ENCODE assay signal across 12 mouse cellular contexts in the genomic region with DNA sequence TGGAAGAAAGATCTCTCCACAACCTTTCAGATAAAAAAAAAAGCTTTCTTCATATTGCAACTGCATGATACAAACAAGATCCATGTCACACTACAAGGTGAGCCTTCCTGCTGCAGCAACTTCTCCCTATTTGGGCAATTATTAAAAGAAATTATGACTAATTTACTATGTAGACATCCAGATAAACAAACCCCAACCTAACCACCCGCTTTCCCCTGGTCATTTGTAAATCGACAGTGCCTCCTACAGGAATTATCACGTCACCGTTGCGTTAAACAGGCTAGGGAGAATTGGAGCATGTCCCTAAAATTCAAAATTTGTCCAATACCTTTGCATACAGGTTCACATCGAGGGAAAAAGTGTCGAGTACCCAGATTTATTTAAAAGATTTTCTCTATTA. TPM values are rescaled to one million over a fixed set of nuclear protein-coding genes. Genes with fewer than 3 reads are reported as not detected.
DNase-seq lines count a peak whose midpoint lies in the region; ATAC-seq and TF ChIP-seq lines count a peak whose summit lies in the region.
"Had no signal": no experiment of that assay in that cellular context is flagged by ENCODE, and none has a peak within 500 bp of the region (broad histone marks: within the 10 kb centered on the region; RNA-seq: fewer than 3 reads in every experiment).

No protein-coding gene starts in this region.

- TF ChIP-seq EP300 in CH12.LX (IDR thresholded peaks at IDR 0.05; ENCODE audit: low read length) (no peak), MEL (IDR thresholded peaks at IDR 0.05; ENCODE audit: low read depth in 1 of 2, low read length in 2 of 2) (no peak)

- no peak for DNase-seq in kidney, adult 2 months
- no peak for DNase-seq in kidney, adult 8-10 months
- DNase-seq in CH12.LX (ENCODE audit: extremely low read depth) (no peak), MEL (ENCODE audit: low read depth, low spot score) (peak; percentile 23)
- DNase-seq in hindbrain, postnatal 0 days (ENCODE audit: low spot score), result peak; percentile 40
- no peak for DNase-seq in right cerebral cortex, postnatal 25 days
- no peak for DNase-seq in urinary bladder, postnatal 25 days (ENCODE audit: low spot score)
- DNase-seq in frontal cortex, postnatal 14 days (ENCODE audit: low spot score in 2 of 2), result no peak

- 50% methylated on average over 7 of the region's 7 CpGs for WGBS in kidney, adult 2 months
- 14% methylated on average over 7 of the region's 7 CpGs for WGBS in hindbrain, postnatal 0 days

- H3K27me3 ChIP-seq in kidney, adult 2 months (replicated peaks; ENCODE audit: control insufficient read depth, insufficient read depth, low read length), result peaks cover 12% of the 10 kb centered on the region
- H3K27me3 ChIP-seq in CH12.LX (replicated peaks) (peaks cover 2% of the 10 kb centered on the region), MEL (ENCODE audit: control insufficient read depth in 1 of 2, insufficient read depth in 2 of 2, low read length in 2 of 2) (no peaks in the 10 kb centered on the region)
- H3K27me3 ChIP-seq in hindbrain, postnatal 0 days (ENCODE audit: insufficient read depth, low read length), result peaks cover 40% of the 10 kb centered on the region

- no peak overlapping the region for H3K4me2 ChIP-seq in CH12.LX (ENCODE audit: insufficient read depth, low read depth, poor library complexity, severe bottlenecking)
- H3K4me2 ChIP-seq in hindbrain, postnatal 0 days (ENCODE audit: low read depth, low read length), result no peak overlapping the region
- H3K4me2 ChIP-seq: embryonic facial prominence, embryonic 12.5 days had no signal

- no peak overlapping the region for H3K4me3 ChIP-seq in kidney, adult 2 months (ENCODE audit: insufficient read depth, low read depth, low read length)
- H3K4me3 ChIP-seq in CH12.LX (replicated peaks in 1 of 3; ENCODE audit: low read depth in 2 of 3, low read length in 2 of 3, poor library complexity in 1 of 3) (no peak overlapping the region), MEL (ENCODE audit: control insufficient read depth in 1 of 2, insufficient read depth in 1 of 2, low read depth in 2 of 2, low read length in 2 of 2) (no peak overlapping the region)
- no peak overlapping the region for H3K4me3 ChIP-seq in hindbrain, postnatal 0 days (ENCODE audit: low read length)
- H3K4me3 ChIP-seq: embryonic facial prominence, embryonic 12.5 days had no signal

- no peaks in the 10 kb centered on the region; the same call in 1 of the 2 replicates for H3K4me1 ChIP-seq in kidney, adult 2 months (ENCODE audit: control insufficient read depth, insufficient read depth, low read length)
- H3K4me1 ChIP-seq in CH12.LX (ENCODE audit: control insufficient read depth in 1 of 2, insufficient read depth in 2 of 2) (peaks cover 0 to 5% of the 10 kb centered on the region in 2 experiments; a peak in 1 of 4 replicates), MEL (ENCODE audit: control insufficient read depth in 1 of 2, insufficient read depth in 2 of 2, low read length in 2 of 2) (peaks cover 0 to 3% of the 10 kb centered on the region in 2 experiments; a peak in 1 of 4 replicates)
- H3K4me1 ChIP-seq in hindbrain, postnatal 0 days (ENCODE audit: insufficient read depth, low read length), result no peaks in the 10 kb centered on the region

- dilution Hi-C loops in CH12.LX (cut with MboI; ENCODE audit: extremely low pct_ligation_motif_present, extremely low pct_unique_long_range_greater_than_20kb, low sequenced_read_pairs), result no loop called here

- no peaks in the 10 kb centered on the region for H3K36me3 ChIP-seq in kidney, adult 2 months (ENCODE audit: control insufficient read depth, insufficient read depth, low read length)
- peaks cover 2 to 10% of the 10 kb centered on the region in 2 experiments for H3K36me3 ChIP-seq in CH12.LX (replicated peaks in 1 of 2; ENCODE audit: control insufficient read depth in 1 of 2, insufficient read depth in 1 of 2, low read length in 1 of 2)
- peaks cover 0 to 3% of the 10 kb centered on the region in 2 experiments; a peak in 1 of 4 replicates for H3K36me3 ChIP-seq in MEL (ENCODE audit: control insufficient read depth in 1 of 2, insufficient read depth in 2 of 2, low read length in 2 of 2)
- no peaks in the 10 kb centered on the region for H3K36me3 ChIP-seq in hindbrain, postnatal 0 days (ENCODE audit: insufficient read depth, low read length)
- H3K36me3 ChIP-seq: embryonic facial prominence, embryonic 12.5 days had no signal

- H3K9me3 ChIP-seq in CH12.LX (replicated peaks; ENCODE audit: low read length) (no peaks in the 10 kb centered on the region), MEL (replicated peaks; ENCODE audit: insufficient read depth, low read length) (no peaks in the 10 kb centered on the region)
- H3K9me3 ChIP-seq in hindbrain, postnatal 0 days (ENCODE audit: low read length), result no peaks in the 10 kb centered on the region
- H3K9me3 ChIP-seq: embryonic facial prominence, embryonic 12.5 days had no signal

- H3K79me2 ChIP-seq in CH12.LX (replicated peaks; ENCODE audit: control insufficient read depth, extremely low read depth, insufficient read depth, poor library complexity, severe bottlenecking), result no peaks in the 10 kb centered on the region
- H3K79me2 ChIP-seq in MEL (ENCODE audit: control insufficient read depth, insufficient read depth, low read length, poor library complexity), result no peaks in the 10 kb centered on the region

- TF ChIP-seq CTCF in kidney, adult 2 months (conservative IDR thresholded peaks at IDR 0.05; ENCODE audit: insufficient read depth, insufficient read length, low read depth, low read length), result 0 out of 2 replicates have a peak, but pooled peaks have one; percentile 6
- TF ChIP-seq CTCF in CH12.LX (conservative IDR thresholded peaks at IDR 0.05 in 1 of 2, IDR thresholded peaks at IDR 0.05 in 1 of 2; ENCODE audit: low read depth in 2 of 2, low read length in 2 of 2) (peak; percentile 10 to 61; a peak in 2 of 4 replicates), MEL (IDR thresholded peaks at IDR 0.05 in 2 of 3, conservative IDR thresholded peaks at IDR 0.05 in 1 of 3; ENCODE audit: control insufficient read depth in 1 of 3, insufficient read depth in 1 of 3, low read depth in 2 of 3, low read length in 3 of 3, poor library complexity in 1 of 3, severe bottlenecking in 1 of 3) (peak; percentile 12 to 50 (median 28); a peak in 3 of 6 replicates)
- TF ChIP-seq CTCF in hindbrain, postnatal 0 days (IDR thresholded peaks at IDR 0.05; ENCODE audit: low read depth), result peak; percentile 60

- ATAC-seq in hindbrain, postnatal 0 days, result no peak
- ATAC-seq: Patski had no signal

- TF ChIP-seq RAD21 in CH12.LX (IDR thresholded peaks at IDR 0.05; ENCODE audit: low read depth, low read length) (peak; percentile 67), MEL (IDR thresholded peaks at IDR 0.05; ENCODE audit: low read depth, low read length) (peak; percentile 64)

- H3K9ac ChIP-seq in CH12.LX (ENCODE audit: insufficient read depth, low read depth) (no peak overlapping the region), MEL (ENCODE audit: control insufficient read depth, low read depth, low read length, poor library complexity, severe bottlenecking) (no peak overlapping the region)
- H3K9ac ChIP-seq in hindbrain, postnatal 0 days (replicated peaks; ENCODE audit: low read length), result no peak overlapping the region
- H3K9ac ChIP-seq: embryonic facial prominence, embryonic 12.5 days had no signal

- H3K27ac ChIP-seq in kidney, adult 2 months (ENCODE audit: insufficient read depth, low read depth, low read length), result no peak overlapping the region
- H3K27ac ChIP-seq in CH12.LX (ENCODE audit: insufficient read depth, low read depth) (no peak overlapping the region), MEL (ENCODE audit: control insufficient read depth, low read depth, low read length) (no peak overlapping the region)
- H3K27ac ChIP-seq in hindbrain, postnatal 0 days, result no peak overlapping the region
- H3K27ac ChIP-seq: embryonic facial prominence, embryonic 12.5 days had no signal

- TF ChIP-seq POLR2A in kidney, adult 2 months (IDR thresholded peaks at IDR 0.05; ENCODE audit: low read depth, low read length), result no peak
- TF ChIP-seq POLR2A in CH12.LX (IDR thresholded peaks at IDR 0.05; ENCODE audit: low read depth, low read length) (no peak), MEL (IDR thresholded peaks at IDR 0.05; ENCODE audit: control insufficient read depth in 1 of 2, insufficient read depth in 1 of 2, low read depth in 1 of 2, low read length in 2 of 2, poor library complexity in 1 of 2) (no peak)

- in situ Hi-C loops in CH12.LX (cut with MboI; ENCODE audit: low pct_ligation_motif_present, low pct_unique_long_range_greater_than_20kb, low sequenced_read_pairs), result loop anchor here (10.0 to 25.0 kb wide), 5 partner anchors 117 to 767 kb away; no protein-coding TSS in a partner anchor

RNA-seq across cellular contexts. Expression of a gene that starts 10.0 kb away (rescaled TPM):
- polyA plus RNA-seq in kidney, adult 2 months (2012; rRNA removed), result not detected in 2 replicates
- total RNA-seq in CH12.LX (2012; rRNA removed), result 0.13 and 0.55 TPM in 2 replicates
- total RNA-seq in CH12.LX (2014; rRNA removed), result not detected in 2 replicates
- polyA plus RNA-seq in CH12.LX (2012; ENCODE audit: insufficient read length, low read depth), result not detected in 2 replicates
- total RNA-seq in MEL (2012; rRNA removed), result 0.39 TPM in 1 of 2 replicates, not detected in the other
- under 1 TPM in 1 of 2 experiments, not detected in 1; 0.03 TPM for polyA plus RNA-seq in MEL (2012; ENCODE audit: insufficient read depth in 1 of 2, insufficient read length in 2 of 2, low read depth in 1 of 2, low replicate concordance in 2 of 2, missing spikeins in 1 of 2)
- 1.7 and 3.8 TPM in 2 replicates for total RNA-seq in hindbrain, postnatal 0 days (2014; rRNA removed)
- polyA plus RNA-seq in hindbrain, postnatal 0 days (2015; fragmentation: Nextera tagmentation; extraction: Ambion mirVana), result 0.49 and 0.63 TPM in 2 replicates
- total RNA-seq: liver, adult 2 months had no signal
- polyA plus RNA-seq: heart, embryonic 16.5 days; liver, adult 2 months; Patski had no signal

RNA-seq across cellular contexts. Expression of a gene that starts 30.7 kb away (rescaled TPM):
- polyA plus RNA-seq in kidney, adult 2 months (2012; rRNA removed), result 14.7 and 18.1 TPM in 2 replicates
- total RNA-seq in CH12.LX (2012; rRNA removed) (6.0 and 6.6 TPM in 2 replicates), CH12.LX (2014; rRNA removed) (10.2 and 11.1 TPM in 2 replicates), MEL (2012; rRNA removed) (3.0 and 3.2 TPM in 2 replicates)
- polyA plus RNA-seq in CH12.LX (2012; ENCODE audit: insufficient read length, low read depth) (14.8 and 19.2 TPM in 2 replicates), MEL (2012; ENCODE audit: insufficient read depth in 1 of 2, insufficient read length in 2 of 2, low read depth in 1 of 2, low replicate concordance in 2 of 2, missing spikeins in 1 of 2) (1 to 10 TPM in 1 of 2 experiments, not detected in 1; 7.7 TPM)
- total RNA-seq in hindbrain, postnatal 0 days (2014; rRNA removed), result 2.9 and 3.1 TPM in 2 replicates
- 6.2 and 7.1 TPM in 2 replicates for polyA plus RNA-seq in hindbrain, postnatal 0 days (2015; fragmentation: Nextera tagmentation; extraction: Ambion mirVana)

RNA-seq across cellular contexts. Expression of a gene that starts 30.8 kb away (rescaled TPM):
- polyA plus RNA-seq in kidney, adult 2 months (2012; rRNA removed), result 3.8 and 5.5 TPM in 2 replicates
- total RNA-seq in CH12.LX (2012; rRNA removed) (4.8 and 5.2 TPM in 2 replicates), CH12.LX (2014; rRNA removed) (3.8 and 4.6 TPM in 2 replicates), MEL (2012; rRNA removed) (3.4 TPM in 2 replicates)
- polyA plus RNA-seq in CH12.LX (2012; ENCODE audit: insufficient read length, low read depth) (14.3 and 15.6 TPM in 2 replicates), MEL (2012; ENCODE audit: insufficient read depth in 1 of 2, insufficient read length in 2 of 2, low read depth in 1 of 2, low replicate concordance in 2 of 2, missing spikeins in 1 of 2) (1 to 10 TPM in 1 of 2 experiments, not detected in 1; 7.7 TPM)
- total RNA-seq in hindbrain, postnatal 0 days (2014; rRNA removed), result 2.4 and 3.3 TPM in 2 replicates
- polyA plus RNA-seq in hindbrain, postnatal 0 days (2015; fragmentation: Nextera tagmentation; extraction: Ambion mirVana), result 25.2 and 31.5 TPM in 2 replicates

Comparison
In these comparisons a context has a peak if more than half of its experiments do, and no peak if none do; other contexts are left out.
1. DNase-seq: peak in MEL (single experiment) and hindbrain, postnatal 0 days (single experiment); none in kidney, adult 2 months (single experiment), kidney, adult 8-10 months (0 of 2), CH12.LX (single experiment), right cerebral cortex, postnatal 25 days (single experiment), urinary bladder, postnatal 25 days (single experiment) and frontal cortex, postnatal 14 days (0 of 2).
2. CTCF ChIP-seq: peak in every context shown above with its lines; median percentile 60 in hindbrain, postnatal 0 days; 36 in CH12.LX; 28 in MEL; 6 in kidney, adult 2 months.